Comparison of ENCODE assay signal across 22 mouse cellular contexts in the genomic region with DNA sequence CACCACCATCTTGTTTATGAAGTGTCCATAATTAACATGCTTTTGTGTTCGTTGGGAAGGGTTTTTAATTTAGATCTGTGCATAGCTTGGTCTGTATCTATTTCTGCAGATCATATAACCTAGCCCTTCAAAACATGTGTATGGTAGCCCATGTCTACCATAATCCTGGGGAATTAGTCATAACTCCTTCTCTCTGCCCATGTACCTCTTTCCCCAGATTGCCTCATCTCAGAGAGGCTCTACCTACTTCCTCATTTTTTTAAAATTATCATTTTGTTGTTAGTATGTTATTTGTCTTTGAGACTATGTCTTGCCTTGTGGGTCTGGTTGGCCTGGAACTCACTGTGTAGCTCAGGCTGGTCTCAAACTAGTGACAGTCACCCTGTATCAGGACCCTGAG. TPM values are rescaled to one million over a fixed set of nuclear protein-coding genes. Genes with fewer than 3 reads are reported as not detected.
A peak's percentile ranks its signal among the peaks of the same experiment; 100 is the strongest.
DNase-seq lines count a peak whose midpoint lies in the region; ATAC-seq and TF ChIP-seq lines count a peak whose summit lies in the region.
"Had no signal": no experiment of that assay in that cellular context is flagged by ENCODE, and none has a peak within 500 bp of the region (broad histone marks: within the 10 kb centered on the region; RNA-seq: fewer than 3 reads in every experiment).

No protein-coding gene starts in this region.

- peaks cover 7% of the 10 kb centered on the region; the same call in 1 of the 2 replicates for H3K4me1 ChIP-seq in G1E (ENCODE audit: insufficient read depth, low read depth, low read length)
- H3K4me1 ChIP-seq in limb, embryonic 10.5 days: no peaks in the 10 kb centered on the region
- H3K4me1 ChIP-seq: embryonic facial prominence, embryonic 12.5 days; forebrain, embryonic 12.5 days; limb, embryonic 12.5 days; liver, embryonic 13.5 days had no signal

- H3K9me3 ChIP-seq in G1E (replicated peaks): no peaks in the 10 kb centered on the region
- 0 out of 2 replicates have a peak, but pooled peaks cover 3% of the 10 kb centered on the region for H3K9me3 ChIP-seq in limb, embryonic 10.5 days (replicated peaks)
- H3K9me3 ChIP-seq: forebrain, embryonic 12.5 days; liver, embryonic 13.5 days had no signal

- no peak for TF ChIP-seq CTCF in G1E (IDR thresholded peaks at IDR 0.05; ENCODE audit: low read depth, low read length)

- no peaks in the 10 kb centered on the region for H3K36me3 ChIP-seq in G1E (replicated peaks)
- peaks cover 10% of the 10 kb centered on the region for H3K36me3 ChIP-seq in limb, embryonic 10.5 days
- H3K36me3 ChIP-seq: forebrain, embryonic 12.5 days; liver, embryonic 13.5 days had no signal

- ATAC-seq in G1E (ENCODE audit: extremely low read depth, insufficient number of reproducible peaks, low FRiP score, poor library complexity, severe bottlenecking): peak; percentile 43
- peak; percentile 55 for ATAC-seq in common myeloid progenitor, adult 5-6 weeks (replicated peaks; ENCODE audit: low read depth, poor library complexity, severe bottlenecking)
- ATAC-seq in monocyte, adult 5-6 weeks (replicated peaks; ENCODE audit: insufficient number of reproducible peaks, low FRiP score, low TSS enrichment, poor library complexity, severe bottlenecking): peak; percentile 64
- ATAC-seq: hindbrain, postnatal 0 days; intestine, embryonic 16.5 days had no signal

- H3K27ac ChIP-seq in limb, embryonic 10.5 days: no peak overlapping the region
- H3K27ac ChIP-seq: embryonic facial prominence, embryonic 12.5 days; forebrain, embryonic 12.5 days; hindbrain, postnatal 0 days; limb, embryonic 12.5 days; liver, embryonic 13.5 days; stomach, postnatal 0 days had no signal

- WGBS in limb, embryonic 10.5 days: 75% methylated on average over 1 of the region's 1 CpGs

- DNase-seq in 416B (ENCODE audit: low read depth) (peak; percentile 67), G1E (ENCODE audit: low spot score) (peak; percentile 6)
- DNase-seq in testis, postnatal 10 days (ENCODE audit: low spot score): no peak
- no peak for DNase-seq in heart, postnatal 10 days
- DNase-seq in limb, embryonic 10.5 days (ENCODE audit: low spot score): no peak
- DNase-seq: adrenal gland, postnatal 25 days; cerebellum, adult 18-20 months; cerebellum, postnatal 14 days; kidney, adult 9 months; kidney, postnatal 14 days; layer of hippocampus, postnatal 36 days; liver, embryonic 13.5 days; lung, postnatal 4 days; right cerebral cortex, postnatal 14 days had no signal

- intact Hi-C loops in heart, postnatal 10 days (cut with DNase I): no loop called here

- H3K4me3 ChIP-seq in G1E (ENCODE audit: low read depth, low read length): no peak overlapping the region
- H3K4me3 ChIP-seq in limb, embryonic 10.5 days: no peak overlapping the region
- H3K4me3 ChIP-seq: embryonic facial prominence, embryonic 12.5 days; forebrain, embryonic 12.5 days; limb, embryonic 12.5 days; liver, embryonic 13.5 days had no signal

- H3K27me3 ChIP-seq in G1E (ENCODE audit: insufficient read depth, low read length): peaks cover 13% of the 10 kb centered on the region; the same call in 1 of the 2 replicates
- no peaks in the 10 kb centered on the region for H3K27me3 ChIP-seq in limb, embryonic 10.5 days (ENCODE audit: low read depth, poor library complexity, severe bottlenecking)
- H3K27me3 ChIP-seq: embryonic facial prominence, embryonic 12.5 days; forebrain, embryonic 12.5 days; limb, embryonic 12.5 days; liver, embryonic 13.5 days had no signal

RNA-seq across cellular contexts. Expression of gene Atf3, which starts 30.6 kb away (rescaled TPM):
- total RNA-seq in G1E (2014; fragmentation: Nextera tagmentation) (not detected in 2 replicates), G1E (2017) (0.16 TPM in 1 of 2 replicates, not detected in the other)
- polyA plus RNA-seq in G1E (2012): not detected in 2 replicates
- 17.2 and 39.8 TPM in 2 replicates for total RNA-seq in common myeloid progenitor, adult 5-6 weeks (2017)
- 225 to 427 TPM (median 242 TPM) in 3 replicates for total RNA-seq in monocyte, adult 5-6 weeks (2017)
- 1 to 10 TPM; 5.3 to 5.6 TPM for total RNA-seq in heart, postnatal 10 days (2021)
- 1.8 and 2.8 TPM in 2 replicates for polyA plus RNA-seq in limb, embryonic 10.5 days (2016; fragmentation: Nextera tagmentation; extraction: Ambion mirVana)

Comparison
In these comparisons a context has a peak if more than half of its experiments do, and no peak if none do; other contexts are left out.
1. DNase-seq: peak in 416B (single experiment) and G1E (single experiment); none in testis, postnatal 10 days (single experiment), heart, postnatal 10 days (0 of 2) and limb, embryonic 10.5 days (single experiment).
2. Peak in every context shown above with its lines, with median percentiles within 50 percentile points of each other: ATAC-seq.